Mouse (Mus musculus) neural tube, embryonic 14.5 days (tissue): ENCODE data around the gene Rasl10a. TPM values are rescaled to one million over a fixed set of nuclear protein-coding genes. Genes with fewer than 3 reads are reported as not detected.

Experiments used
- ATAC-seq: fragments of 200-750 bp; cut with Nextera tagmentation; 2 replicates; pipeline ENCODE4 v1.8.0; 2017; ENCODE audit warnings: low read depth, mild to moderate bottlenecking, moderate TSS enrichment, moderate library complexity
- H3K27ac ChIP-seq: fragments of 300-500 bp; sonication (generic); 2 replicates; pipeline ENCODE4 v1.5.1; 2014; ENCODE audit warnings: low read depth, mild to moderate bottlenecking, control low read depth, low read length, moderate library complexity, mixed read lengths
- H3K27me3 ChIP-seq: fragments of 300-500 bp; sonication (generic); 2 replicates; pipeline ENCODE4 v1.6.1; 2014; ENCODE audit warnings: low read length; ENCODE audit not compliant: control insufficient read depth, insufficient read depth
- H3K36me3 ChIP-seq: fragments of 300-500 bp; sonication (generic); 2 replicates; pipeline ENCODE4 v1.6.1; 2014; ENCODE audit warnings: low read length, mixed read lengths; ENCODE audit not compliant: control insufficient read depth, insufficient read depth
- H3K4me1 ChIP-seq: fragments of 300-500 bp; sonication (generic); 2 replicates; pipeline ENCODE4 v1.6.1; 2014; ENCODE audit warnings: low read length; ENCODE audit not compliant: control insufficient read depth, insufficient read depth
- H3K4me2 ChIP-seq: fragments of 300-500 bp; sonication (generic); 2 replicates; pipeline ENCODE4 v1.6.1; 2014; ENCODE audit warnings: mild to moderate bottlenecking, low read depth, low read length, control low read depth
- H3K4me3 ChIP-seq: fragments of 300-500 bp; sonication (generic); 2 replicates; pipeline ENCODE4 v1.5.1; 2014; ENCODE audit warnings: low read depth, low read length, control low read depth, mixed read lengths
- H3K9ac ChIP-seq: fragments of 300-500 bp; sonication (generic); replicated peaks from 2 replicates; pipeline ENCODE4 v1.6.1; 2014; ENCODE audit warnings: low read depth, mild to moderate bottlenecking, control low read depth, low read length, mixed read lengths
- H3K9me3 ChIP-seq: fragments of 300-500 bp; sonication (generic); 2 replicates; pipeline ENCODE4 v1.6.1; 2016; ENCODE audit warnings: low read length; ENCODE audit not compliant: control insufficient read depth
- WGBS: fragments of 180-500 bp; shearing (Covaris S2); extraction: QIAGEN DNeasy Blood & Tissue Kit; methylation state at CpG from one replicate; pipeline ENCODE4 v1.1.7; 2014; 5-methylcytosine and 5-hydroxymethylcytosine counted together
- microRNA-seq: library from miRNA; unstranded; fragments of <30 nt; microRNA quantifications from one replicate; pipeline ENCODE4, GENCODE M21; 2016
- polyA plus RNA-seq: library from polyadenylated mRNA; unstranded; fragments of >200 nt; fragmentation: Nextera tagmentation; extraction: Ambion mirVana; gene quantifications from 2 replicates; pipeline ENCODE4 v1.2.1, GENCODE M21; 2014

Gene Rasl10a
- polyA plus RNA-seq, 1 experiment from 2014 or later: 1.8 TPM

DNA sequence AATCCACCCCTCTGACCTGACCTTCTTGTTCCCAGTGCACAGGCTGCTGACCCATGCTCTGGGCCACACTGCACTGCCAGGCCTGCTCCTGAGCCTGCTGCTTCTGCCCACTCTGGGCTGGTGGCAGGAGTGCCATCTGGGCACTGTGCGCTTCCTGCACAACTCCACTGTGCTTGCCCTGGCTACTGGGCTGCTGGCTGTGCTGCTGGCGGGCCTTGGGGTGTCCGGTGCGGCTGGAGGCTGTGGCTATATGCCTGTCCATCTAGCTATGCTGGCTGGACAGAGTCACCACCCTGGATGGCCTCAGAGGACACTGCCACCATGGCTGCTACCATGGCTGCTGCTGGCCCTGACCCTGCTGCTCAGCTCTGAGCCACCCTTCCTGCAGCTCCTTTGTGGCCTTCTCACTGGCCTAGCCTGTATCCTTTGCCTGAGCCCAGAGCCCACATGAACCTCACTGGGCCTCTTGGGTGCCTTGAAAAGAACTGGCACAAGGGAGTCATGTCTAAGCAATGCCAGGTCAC is 46.1 kb downstream of the Rasl10a start:
- ATAC-seq: no peak
- H3K9me3 ChIP-seq: no peaks in the 10 kb centered on the region
- 99% methylated on average over 4 of the region's 4 CpGs for WGBS
- H3K4me1 ChIP-seq: peaks cover 10% of the 10 kb centered on the region
- no peak overlapping the region for H3K4me3 ChIP-seq
- H3K4me2 ChIP-seq: no peak overlapping the region
- no peak overlapping the region for H3K27ac ChIP-seq
- H3K36me3 ChIP-seq: no peaks in the 10 kb centered on the region
- no peak overlapping the region for H3K9ac ChIP-seq
- no peaks in the 10 kb centered on the region for H3K27me3 ChIP-seq

DNA sequence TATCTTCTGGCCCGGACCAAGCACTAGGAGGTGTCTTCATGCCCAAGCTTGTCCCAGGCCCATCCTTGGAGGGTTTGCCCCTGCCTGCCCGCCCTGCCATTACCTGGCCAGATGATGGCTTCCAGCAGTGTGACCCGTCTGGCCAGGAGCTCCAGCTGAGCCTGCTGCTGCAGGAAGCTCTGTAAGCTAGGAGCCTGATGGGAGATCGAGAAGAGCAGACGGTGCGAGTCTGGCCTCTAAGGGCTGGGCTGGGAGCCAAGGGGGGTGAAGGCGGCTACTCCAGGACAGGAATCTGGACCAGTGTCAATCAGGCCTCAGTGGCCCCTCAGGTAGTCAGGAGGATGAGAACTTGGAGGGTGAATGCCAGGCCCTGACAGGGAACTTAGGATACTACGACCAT is 51.5 kb downstream of the Rasl10a start:
- Histone ChIP-seq H3K36me3 (no peaks in the 10 kb centered on the region), H3K4me1 (no peaks in the 10 kb centered on the region), H3K9ac (no peak overlapping the region), H3K27me3 (no peaks in the 10 kb centered on the region), H3K4me2 (no peak overlapping the region), H3K9me3 (no peaks in the 10 kb centered on the region), H3K4me3 (no peak overlapping the region), H3K27ac (no peak overlapping the region)
- 67% methylated on average over 8 of the region's 8 CpGs for WGBS
- ATAC-seq: no peak

Small RNA genes within 50 kb of the gene (microRNA-seq; reads per million reads assigned to microRNA genes)
- not detected for gene Gm47296

Other genes starting within 250 kb of the Rasl10a start
- 52.3 and 69.5 TPM in 2 replicates for gene Nf2, start 208.6 kb upstream of the Rasl10a start, polyA plus RNA-seq
- gene Nipsnap1, start 184.2 kb upstream of the Rasl10a start, polyA plus RNA-seq: 127 and 133 TPM in 2 replicates
- gene Thoc5, start 162.8 kb upstream of the Rasl10a start, polyA plus RNA-seq: 53.2 and 56.4 TPM in 2 replicates
- gene Nefh, start 110.1 kb upstream of the Rasl10a start, polyA plus RNA-seq: 17.5 and 19.2 TPM in 2 replicates
- 94.9 and 105 TPM in 2 replicates for gene Ap1b1, start 71.3 kb upstream of the Rasl10a start, polyA plus RNA-seq
- 24.9 and 25.1 TPM in 2 replicates for gene Gas2l1, start 7.2 kb downstream of the Rasl10a start, polyA plus RNA-seq
- 33.1 and 34.4 TPM in 2 replicates for gene Rhbdd3, start 40.8 kb downstream of the Rasl10a start, polyA plus RNA-seq
- gene Ewsr1, start 41.1 kb downstream of the Rasl10a start, polyA plus RNA-seq: 320 and 364 TPM in 2 replicates
- 16.8 and 19.3 TPM in 2 replicates for gene Emid1, start 94.1 kb downstream of the Rasl10a start, polyA plus RNA-seq
- gene Kremen1, start 203.4 kb downstream of the Rasl10a start, polyA plus RNA-seq: 3.7 and 6.5 TPM in 2 replicates